Mouse (Mus musculus) heart, postnatal 4 days (tissue): Measurements from ENCODE around the gene Srpk2. TPM values are rescaled to one million over a fixed set of nuclear protein-coding genes. Genes with fewer than 3 reads are reported as not detected.
"Not testable (repeated sequence)": the region's sequence is repeated elsewhere in the genome, so short reads cannot be mapped to it uniquely, and the experiment has no call there.

Source experiments
- DNase-seq: peaks from one replicate; pipeline ENCODE4 v3.0.0; 2021
- total RNA-seq, 2 experiments: library from RNA; stranded (reverse); gene quantifications; 2 replicates each; pipeline ENCODE4 v1.2.3; 2021

Gene Srpk2
- total RNA-seq, 2 experiments from 2014 or later = 61.5 to 68.3 TPM

- no peak for DNase-seq
Observed at GRCm38 (mm10) chr5:23604036-23604705, 80.2 kb downstream of the Srpk2 start.

- DNase-seq = no peak
Observed at GRCm38 (mm10) chr5:23599750-23600537, 84.5 kb downstream of the Srpk2 start.

- DNase-seq = no peak
Observed at GRCm38 (mm10) chr5:23599171-23599570, 85.2 kb downstream of the Srpk2 start.

- DNase-seq = peak; percentile 65
Observed at GRCm38 (mm10) chr5:23598491-23598890, 85.9 kb downstream of the Srpk2 start.

DNA sequence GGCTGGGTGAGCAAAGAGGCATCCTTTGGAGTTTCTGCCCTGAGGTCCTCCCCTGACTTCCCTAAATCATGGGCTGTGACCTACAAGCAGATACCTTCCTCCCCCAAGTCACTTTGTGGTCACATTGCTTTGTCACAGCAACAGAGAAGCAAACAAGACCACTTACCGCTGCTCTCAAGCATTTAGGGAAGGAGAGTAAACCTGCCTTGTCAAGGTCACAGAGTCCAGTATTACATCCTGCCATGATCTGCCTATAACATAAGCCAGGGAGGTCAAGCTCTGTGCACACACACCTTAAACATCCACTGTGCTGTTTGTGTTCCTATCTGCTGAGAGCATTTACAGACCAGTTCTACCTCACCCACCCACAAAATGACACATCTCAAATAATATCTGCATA lies 86.4 kb downstream of the Srpk2 start:
- DNase-seq = no peak

- no peak for DNase-seq
Observed at GRCm38 (mm10) chr5:23597260-23597864, 87.1 kb downstream of the Srpk2 start.

DNA sequence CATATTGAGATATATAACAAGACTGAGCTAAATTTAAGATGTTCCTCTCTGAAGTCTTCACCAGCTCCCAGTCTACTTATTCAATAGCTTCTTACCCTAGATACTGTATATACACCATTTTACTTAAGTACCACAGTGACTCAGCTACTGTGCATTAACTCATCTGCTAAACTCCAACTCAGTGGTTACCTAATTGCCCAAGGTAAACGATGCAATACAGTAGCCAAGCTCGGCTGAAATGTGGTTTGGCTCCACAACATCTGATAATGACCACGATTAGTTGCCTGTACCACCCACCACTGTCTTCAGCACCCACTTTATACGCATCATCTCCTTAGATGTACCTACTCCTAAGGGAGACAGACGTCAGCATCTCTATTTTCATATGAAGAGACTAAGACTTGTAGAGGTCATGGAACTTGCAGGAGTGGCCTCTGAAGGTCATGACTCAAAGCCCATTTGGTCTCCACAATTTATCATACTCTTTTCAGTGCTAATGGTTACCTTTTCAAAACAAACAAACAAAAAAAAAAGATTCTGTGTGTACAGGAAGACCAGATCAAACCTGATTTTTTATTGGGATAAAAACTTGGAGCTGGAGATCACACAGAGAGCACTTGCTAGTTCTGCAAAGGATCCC lies 88.0 kb downstream of the Srpk2 start:
- no peak for DNase-seq

GRCm38 (mm10) chr5:23590298-23590697 lies 94.1 kb downstream of the Srpk2 start:
- not testable (repeated sequence) for DNase-seq

DNA sequence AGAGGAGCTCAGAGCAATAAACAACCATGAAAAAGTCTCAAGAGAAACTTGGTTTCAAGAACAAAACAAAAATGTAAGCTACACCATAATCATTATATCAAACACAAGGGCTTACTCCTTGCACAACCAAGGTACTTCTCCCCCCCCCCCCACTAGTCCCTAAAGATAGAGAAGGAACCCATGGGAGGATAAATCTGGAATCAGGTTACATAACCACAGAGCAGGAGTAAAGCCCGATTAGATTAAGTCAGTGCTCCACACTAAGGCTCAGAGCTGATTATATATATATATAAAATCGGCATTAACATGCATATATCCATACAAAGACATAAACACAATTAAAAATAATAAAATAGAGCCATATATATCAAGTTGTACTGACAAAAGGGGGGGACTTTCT lies 96.8 kb downstream of the Srpk2 start:
- no peak for DNase-seq

DNA sequence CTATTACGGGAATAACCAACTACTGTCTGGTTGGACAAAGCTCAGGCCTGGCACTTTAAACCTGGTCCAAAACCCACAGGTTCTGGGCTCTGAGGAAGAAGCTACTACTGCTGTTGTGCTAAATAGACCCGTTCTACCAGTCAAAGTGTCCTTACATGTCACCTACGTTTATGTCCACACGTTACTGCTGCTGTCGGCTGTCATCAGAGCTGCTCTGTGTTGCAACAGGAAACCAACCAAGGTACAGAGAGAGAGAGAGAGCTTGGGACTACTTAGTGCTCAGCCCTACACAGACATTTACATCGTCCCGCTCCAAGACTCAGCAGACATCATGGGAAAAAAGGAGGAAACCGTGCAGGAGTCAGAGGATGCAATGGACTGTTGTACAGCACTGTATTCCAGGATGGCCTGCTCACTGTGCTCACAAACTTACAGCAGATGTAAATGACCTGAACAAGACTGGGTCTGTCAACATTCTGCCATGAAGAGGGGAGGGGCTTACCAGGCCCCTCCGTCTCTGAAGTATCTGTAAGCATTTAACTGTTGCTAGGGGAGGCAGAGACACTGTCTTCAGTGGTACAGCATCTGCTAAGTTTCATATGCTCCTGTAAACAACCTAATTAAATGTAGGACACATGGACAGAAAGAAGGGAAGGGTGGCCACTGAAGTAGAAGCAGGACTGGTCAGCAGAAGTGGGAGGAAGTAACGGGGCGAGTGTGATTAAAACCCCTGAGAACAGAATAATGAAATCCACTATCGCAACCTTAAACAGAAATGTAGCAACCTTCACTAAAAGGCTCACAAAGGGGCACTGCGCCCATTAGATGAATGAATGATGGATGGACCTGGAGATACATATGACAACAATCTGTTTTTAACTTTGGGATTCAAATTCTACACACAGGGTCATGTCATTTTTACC lies 97.6 kb downstream of the Srpk2 start:
- no peak for DNase-seq

DNA sequence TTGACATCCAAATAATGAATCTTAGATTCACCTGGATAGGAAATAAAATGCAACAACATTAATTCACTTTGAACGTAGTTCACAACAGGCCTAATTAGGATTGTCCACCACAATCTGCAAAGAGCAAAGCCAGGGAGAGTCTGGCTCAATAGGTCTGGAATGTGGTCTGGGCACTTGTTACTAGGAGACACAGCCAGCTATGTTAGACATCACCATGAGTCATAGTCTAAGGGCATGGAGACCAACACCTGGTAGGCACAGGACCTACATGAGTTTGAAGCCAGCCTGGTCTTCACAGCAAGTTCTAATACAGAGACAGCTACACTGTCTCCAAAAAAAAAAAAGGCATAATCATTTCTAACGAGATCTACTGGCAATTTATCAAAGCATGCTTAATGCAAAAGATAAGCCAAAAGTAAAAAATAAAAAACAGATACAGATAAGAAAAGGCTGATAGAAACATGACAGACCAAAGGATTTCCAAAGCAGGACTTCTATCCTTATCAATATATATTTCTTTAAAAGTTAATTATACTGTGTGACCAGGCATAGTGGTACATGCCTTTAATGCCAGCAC lies 102.8 kb downstream of the Srpk2 start:
- DNase-seq = no peak

DNA sequence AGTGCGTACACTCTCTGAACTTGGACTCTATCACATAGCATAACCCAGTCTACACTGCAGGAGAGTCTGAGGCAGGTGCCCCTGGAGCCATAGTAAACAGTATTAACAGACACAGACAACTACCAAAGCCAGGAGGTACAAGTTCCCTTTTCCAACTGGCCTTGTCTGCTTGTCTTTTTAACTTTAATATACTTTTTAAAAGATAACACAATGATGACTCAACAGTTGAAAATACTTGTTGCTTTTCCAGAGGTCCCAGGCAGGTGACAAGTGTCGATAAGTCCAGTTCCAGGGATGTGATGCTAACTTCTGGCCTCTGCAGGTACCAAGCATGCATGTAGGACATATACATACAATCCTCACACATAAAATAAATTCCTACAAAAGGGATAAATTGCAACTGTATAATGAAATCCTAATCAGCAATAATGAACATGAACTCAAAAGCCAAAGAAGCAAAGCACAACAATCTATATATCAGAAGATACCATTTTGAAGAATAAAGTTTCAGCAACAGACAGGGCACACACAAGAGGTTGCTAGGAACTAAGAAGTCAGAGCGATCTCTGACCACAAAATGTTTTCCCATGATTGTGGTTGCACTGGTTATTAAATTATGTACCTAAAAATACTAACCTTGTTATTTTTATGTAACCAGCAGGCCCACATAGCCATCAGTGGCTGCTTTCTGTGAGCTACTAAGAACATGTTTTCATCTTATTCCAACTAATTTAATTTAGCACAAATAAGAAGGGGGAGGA lies 105.1 kb downstream of the Srpk2 start:
- no peak for DNase-seq

GRCm38 (mm10) chr5:23578322-23578957 lies 106.0 kb downstream of the Srpk2 start:
- no peak for DNase-seq

DNA sequence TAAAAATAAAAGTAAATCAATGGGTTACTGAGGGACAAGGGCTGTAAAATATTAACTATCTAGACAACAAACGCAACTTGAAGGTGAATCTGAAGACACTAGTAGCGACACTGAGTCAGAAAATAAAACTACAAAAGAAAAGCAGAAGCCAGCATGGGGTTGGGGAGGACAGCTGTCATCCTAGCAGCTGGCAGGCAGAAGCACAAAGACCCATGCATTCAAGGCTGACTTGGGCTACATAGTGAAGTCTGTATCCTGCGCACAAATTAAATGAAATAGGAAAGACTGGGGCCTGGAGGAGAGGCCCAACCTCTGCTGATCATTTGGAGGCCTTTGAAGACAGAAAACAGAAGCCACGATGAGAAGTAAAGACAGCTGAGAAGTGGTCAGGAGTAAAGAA lies 106.6 kb downstream of the Srpk2 start:
- no peak for DNase-seq

DNA sequence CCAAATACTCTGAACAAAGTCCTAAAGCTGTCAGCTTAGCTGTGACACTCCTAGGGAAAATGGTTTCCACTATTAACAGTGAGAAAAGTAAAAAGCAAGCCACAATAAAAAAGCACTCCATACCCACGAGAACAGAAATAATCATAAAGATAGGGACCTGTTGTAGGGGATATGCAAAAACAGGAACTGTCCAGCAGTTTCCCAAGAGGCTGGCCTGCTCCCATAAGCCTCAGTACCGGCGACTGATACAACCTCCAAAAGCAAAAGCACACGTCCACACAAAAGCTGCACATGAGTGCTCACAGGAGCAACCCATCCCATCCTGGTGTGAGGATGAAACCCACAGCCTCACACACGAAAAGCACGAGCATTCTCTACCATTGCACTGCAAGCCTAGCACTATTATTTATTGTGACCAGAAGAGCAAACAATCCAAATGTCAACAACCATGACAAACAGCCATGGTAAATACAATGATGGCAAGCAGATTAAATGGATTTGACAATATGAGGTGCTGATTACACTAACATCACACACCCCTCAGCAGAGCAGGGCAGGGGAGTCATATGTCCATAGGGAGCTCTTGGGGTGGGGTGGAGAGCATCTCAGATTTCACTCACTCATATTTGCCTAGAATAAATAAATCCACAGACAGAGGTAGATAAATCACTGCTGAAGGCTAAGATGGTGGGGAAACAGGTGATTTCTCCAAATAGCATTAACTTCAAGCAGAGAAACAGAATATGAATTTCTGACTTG lies 107.9 kb downstream of the Srpk2 start:
- no peak for DNase-seq

GRCm38 (mm10) chr5:23573942-23574341 lies 110.5 kb downstream of the Srpk2 start:
- DNase-seq = no peak

DNA sequence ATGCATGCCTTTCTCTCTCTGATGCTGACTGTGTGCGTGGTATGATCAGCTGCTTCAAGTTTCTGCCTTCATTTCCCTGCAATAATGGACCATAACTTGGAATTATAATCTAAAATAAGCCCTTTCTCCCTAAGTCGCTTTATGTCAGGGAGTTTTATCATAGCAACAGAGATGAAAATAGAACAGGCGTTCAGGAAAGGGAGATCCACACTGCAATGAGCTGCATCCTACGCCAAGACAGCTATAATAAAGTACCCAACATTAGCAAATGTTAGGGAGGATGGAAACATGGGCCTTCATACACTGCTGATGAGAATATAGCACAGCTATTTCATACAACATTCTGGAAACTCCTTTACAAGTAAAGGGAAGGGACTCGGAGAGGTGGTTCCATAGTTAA lies 116.2 kb downstream of the Srpk2 start:
- no peak for DNase-seq

DNA sequence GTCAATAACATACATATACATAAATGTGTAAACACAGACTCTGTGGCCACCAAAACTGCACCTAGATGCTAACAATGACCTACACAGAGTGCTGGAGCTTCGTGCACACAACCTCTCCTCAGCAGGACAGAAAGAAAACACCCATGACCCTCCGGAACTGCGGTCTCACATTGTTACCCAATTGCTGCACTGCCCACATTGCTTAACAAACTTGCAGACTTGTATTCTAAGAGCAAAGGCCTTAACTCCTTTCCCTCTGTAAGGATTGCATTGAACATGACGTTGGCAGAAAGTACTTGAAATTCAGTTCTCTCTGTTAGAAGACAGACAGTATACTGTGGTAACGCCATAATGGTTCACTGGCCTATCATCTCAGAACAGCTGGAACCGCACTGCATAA lies 118.0 kb downstream of the Srpk2 start:
- no peak for DNase-seq

DNA sequence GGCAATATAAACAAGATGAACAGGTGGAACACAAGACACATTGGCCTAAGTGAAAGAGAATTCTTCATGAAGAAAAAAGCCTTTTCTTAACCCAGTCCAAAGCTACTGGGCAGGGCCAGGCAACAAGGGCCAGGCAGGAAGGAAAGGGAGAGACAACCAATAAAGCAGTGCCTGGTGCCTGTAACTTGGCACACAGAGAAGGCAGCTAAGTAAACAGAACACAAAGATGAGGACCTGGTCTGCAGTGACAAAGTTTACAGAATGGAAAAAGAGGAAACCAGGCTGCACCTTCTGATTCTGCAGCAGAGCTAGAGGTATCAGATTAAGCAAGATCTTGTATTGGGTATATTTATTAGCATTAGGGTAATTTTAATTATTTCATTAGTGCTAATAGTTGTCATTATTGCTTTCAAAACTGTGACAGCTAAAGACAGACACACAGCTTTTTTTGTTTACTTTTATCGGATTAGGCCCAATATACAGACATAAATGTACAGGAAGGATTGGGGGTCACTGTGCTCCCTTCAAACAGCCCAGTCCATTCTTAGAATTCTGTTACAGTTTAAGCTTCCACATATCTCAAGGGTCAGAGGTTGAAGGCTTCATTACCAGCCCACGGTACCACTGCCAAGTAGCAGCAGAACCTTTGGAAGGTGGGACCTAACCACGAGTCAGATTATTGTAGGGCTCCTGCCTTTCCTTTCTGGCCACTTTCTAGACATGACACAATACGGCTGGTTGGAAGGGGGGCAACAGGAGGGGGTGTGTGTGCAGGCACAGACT lies 121.9 kb downstream of the Srpk2 start:
- DNase-seq = no peak
